Mouse (Mus musculus) testis, adult 2 months (tissue): ENCODE data around the gene Ssxb3.
"Not testable (repeated sequence)": the region's sequence is repeated elsewhere in the genome, so short reads cannot be mapped to it uniquely, and the experiment has no call there.

Experiments
- CTCF ChIP-seq: fragments of 200-500 bp; IDR thresholded peaks from 2 replicates; pipeline ENCODE4 v1.5.1; 2012; ENCODE audit warnings: low read depth, mild to moderate bottlenecking, inconsistent platforms, low read length, moderate library complexity; ENCODE audit not compliant: control insufficient read depth, insufficient read depth, insufficient replicate concordance
- POLR2A ChIP-seq: fragments of 200-500 bp; IDR thresholded peaks from 2 replicates; pipeline ENCODE4 v1.6.1; 2012; ENCODE audit warnings: low read depth, mild to moderate bottlenecking, inconsistent platforms, low read length, moderate library complexity; ENCODE audit not compliant: control insufficient read depth

DNA sequence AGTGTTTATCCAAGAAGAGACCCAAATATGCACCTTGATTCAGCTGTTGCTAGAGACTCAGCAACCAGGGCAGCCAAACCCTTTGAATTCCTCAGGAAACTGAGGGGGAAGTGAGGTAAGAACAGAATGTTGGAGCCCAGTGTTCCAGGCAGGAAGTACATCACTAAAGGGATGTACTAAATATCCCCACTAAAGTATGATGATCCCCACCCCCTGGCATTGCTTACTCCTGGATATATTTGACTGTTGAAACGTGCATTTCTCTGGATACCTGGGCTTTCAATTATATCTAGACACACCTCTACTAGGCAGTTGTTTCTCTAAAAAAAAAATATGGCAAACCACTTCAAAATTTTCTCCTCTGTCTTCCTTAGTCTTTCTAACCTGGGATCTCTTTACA, at the start of gene Ssxb3:
- not testable (repeated sequence) for TF ChIP-seq POLR2A, CTCF
